Mouse (Mus musculus): Measurements from ENCODE around the gene Cenpv. TPM values are rescaled to one million over a fixed set of nuclear protein-coding genes. Genes with fewer than 3 reads are reported as not detected.

Gene Cenpv
- total RNA-seq, 2 experiments from 2014 or later, result 16.8 to 20.0 TPM

Other genes with a start within 250 kb of the Cenpv start
- gene Pigl, start 80.8 kb downstream of the Cenpv start, total RNA-seq (2021), result 1 to 10 TPM; 3.8 to 4.3 TPM
- 100 to 1,000 TPM; 132 to 136 TPM for gene Ncor1, start 80.7 kb downstream of the Cenpv start, total RNA-seq (2021)
- 100 to 1,000 TPM; 658 to 665 TPM for gene Ubb, start 11.9 kb upstream of the Cenpv start, total RNA-seq (2021)
- gene Trpv2, start 35.2 kb upstream of the Cenpv start, total RNA-seq (2021), result 1 to 10 TPM; 3.4 to 4.5 TPM
- gene Lrrc75a, start 109.3 kb upstream of the Cenpv start, total RNA-seq (2021), result 1 to 10 TPM; 6.3 to 7.9 TPM
- gene Mmgt2, start 109.4 kb upstream of the Cenpv start, total RNA-seq (2021), result 10 to 100 TPM in 1 of 2 experiments, 1 to 10 TPM in 1; 10.0 to 10.3 TPM
- gene Zfp287, start 192.6 kb upstream of the Cenpv start, total RNA-seq (2021), result 1 to 10 TPM; 2.8 to 3.0 TPM
- gene Gm10428, start 213.8 kb upstream of the Cenpv start, total RNA-seq (2021), result not detected